Mouse (Mus musculus) brain, embryonic 14.5 days (tissue): Measurements from ENCODE around the gene Itga9. TPM values are rescaled to one million over a fixed set of nuclear protein-coding genes. Genes with fewer than 3 reads are reported as not detected.

Experiments
- DNase-seq: peaks from one replicate; pipeline ENCODE4 v3.0.0-alpha.2; 2011; ENCODE audit warnings: low read depth
- CTCF ChIP-seq: fragments of 200-500 bp; IDR thresholded peaks from 2 replicates; pipeline ENCODE4 v1.5.1; 2012; ENCODE audit warnings: inconsistent platforms, mild to moderate bottlenecking, moderate library complexity, borderline replicate concordance; ENCODE audit not compliant: insufficient read depth, insufficient read length; ENCODE audit errors: extremely low read depth
- POLR2A ChIP-seq: fragments of 200-500 bp; IDR thresholded peaks from 2 replicates; pipeline ENCODE4 v1.6.1; 2012; ENCODE audit warnings: mild to moderate bottlenecking, inconsistent platforms, borderline replicate concordance; ENCODE audit not compliant: poor library complexity, insufficient read depth, insufficient read length, severe bottlenecking; ENCODE audit errors: extremely low read depth
- polyA plus RNA-seq: library from polyadenylated mRNA; depleted of rRNA; stranded (reverse); fragments of >200 nt; gene quantifications from 2 replicates; pipeline ENCODE4 v1.2.3, GENCODE M21; 2012

Itga9 gene
- polyA plus RNA-seq, 1 experiment = 3.0 TPM

DNA sequence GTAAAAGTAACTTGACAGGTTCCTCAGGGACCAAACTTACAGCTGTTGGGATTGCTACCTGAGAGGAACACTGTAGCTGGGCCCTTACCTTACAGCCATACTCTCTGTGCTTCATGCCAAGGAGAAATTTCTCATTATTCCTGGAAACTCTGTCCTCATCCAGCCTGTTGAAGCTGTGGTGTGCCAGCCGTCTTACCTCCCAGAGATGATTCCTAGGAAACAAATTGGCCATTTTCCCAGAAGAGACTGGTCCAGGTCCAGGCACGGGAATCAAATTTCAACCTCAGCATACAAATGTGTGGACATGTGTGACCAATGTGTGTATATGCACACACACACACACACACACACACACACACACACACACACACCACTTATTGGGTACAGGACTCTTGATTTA, 172.1 kb downstream of the Itga9 start:
- peak; percentile 68 for DNase-seq
- no peak for TF ChIP-seq CTCF

DNA sequence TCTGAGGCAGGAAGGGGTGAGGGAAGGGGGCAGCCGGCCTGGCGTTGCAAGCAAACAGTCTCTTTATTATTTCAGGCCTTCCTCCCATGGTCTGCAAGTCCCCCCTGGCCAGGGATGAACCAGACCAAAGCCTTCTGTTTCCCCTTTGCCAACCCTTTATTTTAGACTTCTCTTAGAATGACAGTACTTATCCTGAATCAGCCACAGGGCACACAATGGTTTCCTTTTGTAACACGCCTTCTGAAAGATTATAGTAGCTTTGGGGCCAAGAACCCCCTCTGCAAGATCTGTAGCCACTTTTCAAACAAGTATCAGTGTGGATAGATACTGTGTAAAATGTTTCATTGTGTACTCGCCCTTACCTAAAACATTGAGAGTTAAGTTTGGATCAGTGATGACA, 178.1 kb downstream of the Itga9 start:
- DNase-seq = peak; percentile 42
- TF ChIP-seq POLR2A (no peak), CTCF (no peak)

DNA sequence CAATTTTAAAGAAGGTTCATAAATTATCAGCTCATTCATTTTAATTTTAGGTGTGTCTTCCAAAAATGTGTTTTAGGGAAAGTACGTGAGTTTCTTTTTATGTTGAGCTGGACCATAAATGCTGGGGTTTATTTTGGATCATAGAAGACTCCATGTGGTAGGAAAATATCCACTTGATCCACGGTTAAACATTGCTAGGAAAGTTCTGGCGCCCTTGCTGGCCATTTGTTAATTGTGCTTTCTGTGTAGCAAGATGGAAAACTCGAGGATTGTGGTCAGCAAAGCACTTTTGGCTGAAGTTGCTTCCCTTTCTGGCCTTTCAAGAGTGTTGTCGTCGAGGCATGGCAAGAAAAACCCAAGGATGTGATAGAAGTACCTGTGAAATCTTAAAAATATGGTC, 179.3 kb downstream of the Itga9 start:
- TF ChIP-seq POLR2A (no peak), CTCF (no peak)
- DNase-seq = no peak

DNA sequence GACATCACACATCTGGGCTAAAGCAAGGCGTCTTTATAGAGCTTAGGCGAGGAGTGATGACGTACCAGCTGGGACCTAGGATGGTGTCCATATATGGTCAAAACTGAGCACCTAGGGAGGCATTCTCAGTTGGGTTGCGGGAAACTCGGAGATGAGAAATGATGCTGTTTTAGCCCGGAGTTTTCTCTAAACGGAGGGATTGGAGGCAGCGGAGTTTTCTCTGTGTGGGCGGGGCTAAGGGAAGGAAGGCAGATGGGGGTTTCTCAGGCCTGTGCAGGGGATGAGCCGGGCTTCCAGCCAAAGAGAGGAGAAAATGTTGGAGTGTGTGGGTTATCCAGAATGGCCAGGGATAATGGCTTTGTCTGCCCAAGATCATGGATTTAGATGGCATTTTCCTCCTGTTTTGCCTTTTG, 182.4 kb downstream of the Itga9 start:
- no peak for TF ChIP-seq POLR2A
- no peak for TF ChIP-seq CTCF
- DNase-seq = peak; percentile 53

DNA sequence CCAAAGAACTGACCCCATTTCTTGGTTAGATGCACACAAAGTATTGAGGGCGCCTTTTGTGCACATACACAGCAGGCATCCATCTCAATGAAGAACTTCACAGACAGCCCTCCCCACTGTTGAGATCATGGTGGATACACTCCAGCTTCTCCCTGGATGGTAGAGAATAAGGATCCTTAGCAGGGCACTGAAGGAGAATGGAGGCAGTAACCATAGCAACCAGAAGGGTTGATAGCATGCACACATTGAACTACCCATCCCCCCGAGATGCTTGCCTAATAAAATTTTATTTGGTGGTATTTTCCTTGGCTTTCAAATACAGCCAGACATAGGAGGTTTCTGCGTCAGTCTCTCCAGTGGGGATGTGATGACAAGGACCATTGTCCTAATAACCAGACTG, 184.7 kb downstream of the Itga9 start:
- DNase-seq = peak; percentile 77
- TF ChIP-seq CTCF (no peak), POLR2A (no peak)

DNA sequence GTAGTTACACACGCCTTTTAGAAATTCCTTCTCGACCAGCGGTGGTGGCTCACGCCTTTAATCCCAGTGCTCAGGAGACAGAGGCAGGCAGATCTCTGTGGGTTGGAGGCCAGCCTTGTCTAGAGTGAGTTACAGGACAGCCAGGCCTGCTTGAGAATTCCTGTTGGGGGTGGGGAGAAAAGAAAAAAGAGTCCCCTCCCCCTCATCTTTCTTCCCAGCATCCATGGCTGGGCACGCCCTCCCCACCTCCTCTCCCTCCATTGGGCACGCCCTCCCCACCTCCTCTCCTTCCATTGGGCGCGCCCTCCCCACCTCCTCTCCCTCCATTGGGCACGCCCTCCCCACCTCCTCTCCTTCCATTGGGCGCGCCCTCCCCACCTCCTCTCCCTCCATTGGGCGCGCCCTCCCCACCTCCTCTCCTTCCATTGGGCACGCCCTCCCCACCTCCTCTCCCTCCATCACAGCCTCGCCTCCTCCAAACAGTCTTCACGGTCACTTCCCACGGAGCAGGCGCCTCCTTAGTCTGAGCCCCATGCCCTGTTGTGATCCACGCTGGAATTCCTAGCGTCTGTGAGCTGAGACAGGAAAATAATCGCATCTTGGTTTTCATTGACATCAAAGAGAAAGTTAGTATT, 186.8 kb downstream of the Itga9 start:
- DNase-seq = no peak
- TF ChIP-seq POLR2A = no peak
- TF ChIP-seq CTCF = no peak

DNA sequence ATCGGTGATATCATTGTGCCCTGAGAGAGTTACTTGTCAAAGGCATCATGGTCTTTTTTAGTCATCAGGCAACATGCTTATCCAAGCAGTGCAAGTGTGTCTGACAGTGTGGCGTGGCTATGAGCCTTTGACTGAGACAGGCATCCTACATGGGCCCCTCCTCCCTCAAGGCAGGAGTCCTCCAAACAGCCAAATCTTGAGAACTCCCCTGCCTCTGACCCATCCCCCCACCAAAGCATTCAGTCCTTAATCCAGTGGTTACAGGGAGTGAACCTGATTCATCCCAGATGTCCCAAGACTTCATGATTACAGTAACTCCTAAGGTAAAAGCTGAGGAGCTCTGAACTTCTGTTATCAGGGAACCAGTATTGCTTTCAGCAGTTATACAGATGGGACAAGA, 188.2 kb downstream of the Itga9 start:
- no peak for TF ChIP-seq POLR2A
- no peak for TF ChIP-seq CTCF
- no peak for DNase-seq

DNA sequence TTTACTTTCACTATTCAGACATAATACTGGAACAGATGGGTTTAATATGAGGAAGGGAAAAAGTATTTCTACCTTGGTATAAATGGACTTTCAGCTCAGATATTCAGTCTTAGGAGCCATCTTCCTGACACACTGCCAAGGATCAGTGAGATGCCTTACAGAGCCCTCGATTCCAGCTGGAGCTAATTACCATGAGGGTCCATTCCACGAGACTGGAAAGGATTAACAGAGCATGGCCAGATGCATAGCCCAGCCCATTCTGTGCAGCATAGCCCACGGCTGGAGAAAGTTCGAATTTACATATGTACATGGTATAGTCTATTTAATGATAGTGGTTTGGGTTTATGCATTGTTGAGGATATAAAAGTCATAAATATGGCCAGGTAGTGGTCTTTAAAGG, 188.8 kb downstream of the Itga9 start:
- TF ChIP-seq CTCF (no peak), POLR2A (no peak)
- peak; percentile 31 for DNase-seq

DNA sequence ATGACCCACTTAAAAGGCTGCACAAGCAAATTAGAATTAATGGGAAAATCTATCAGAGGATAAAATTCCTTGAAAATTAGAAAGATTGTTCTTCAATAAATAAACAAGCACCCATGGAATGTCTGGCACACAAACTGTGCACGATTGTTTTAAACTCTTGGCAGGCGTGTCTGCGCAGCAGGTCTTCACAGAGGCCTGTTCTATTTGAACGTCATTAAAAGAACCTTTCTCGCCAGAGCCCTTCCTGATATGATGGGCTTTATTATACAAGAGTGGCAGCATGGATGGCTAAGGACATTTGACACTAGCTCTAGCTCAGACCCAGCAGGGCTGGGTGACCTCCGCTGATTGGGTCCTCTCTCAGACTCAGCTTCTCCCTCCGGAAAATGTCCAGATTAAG, 192.6 kb downstream of the Itga9 start:
- peak; percentile 77 for DNase-seq
- TF ChIP-seq CTCF = no peak
- TF ChIP-seq POLR2A = no peak

DNA sequence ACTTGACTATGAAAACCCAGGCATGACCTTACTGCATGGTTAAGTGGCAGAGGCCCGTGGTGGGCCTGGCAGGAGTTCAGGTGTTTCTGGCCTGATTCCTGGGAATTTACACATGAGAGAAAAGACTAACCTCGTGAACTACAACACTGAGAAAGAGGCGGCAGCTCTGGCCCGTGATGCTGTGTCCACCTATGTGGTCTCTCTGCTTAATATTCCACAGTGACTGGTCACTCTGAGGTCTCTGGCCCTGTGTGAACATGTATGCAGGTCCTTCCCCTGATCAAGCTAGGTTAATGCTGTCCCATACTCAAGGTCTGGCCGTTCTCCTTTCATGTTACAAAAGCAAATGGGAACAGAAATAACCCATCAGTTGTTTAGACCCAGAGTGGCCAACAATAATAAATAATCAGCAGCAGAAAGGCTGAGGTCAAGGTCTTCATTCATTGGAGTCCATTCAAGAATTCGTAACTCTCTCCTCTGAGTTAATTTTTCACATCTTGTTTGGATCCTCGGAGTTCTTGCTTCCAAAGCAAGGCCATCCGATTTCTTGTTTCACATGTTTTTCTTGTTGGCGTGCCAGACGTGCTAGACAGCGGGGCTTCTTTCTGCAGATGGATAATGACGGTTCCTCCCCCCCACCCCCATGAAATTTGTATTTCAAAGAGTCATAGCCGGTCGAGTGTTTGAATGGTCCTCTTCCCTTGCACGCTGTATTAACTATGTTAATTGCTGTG, 194.9 kb downstream of the Itga9 start:
- no peak for TF ChIP-seq POLR2A
- no peak for TF ChIP-seq CTCF
- DNase-seq = peak; percentile 64

DNA sequence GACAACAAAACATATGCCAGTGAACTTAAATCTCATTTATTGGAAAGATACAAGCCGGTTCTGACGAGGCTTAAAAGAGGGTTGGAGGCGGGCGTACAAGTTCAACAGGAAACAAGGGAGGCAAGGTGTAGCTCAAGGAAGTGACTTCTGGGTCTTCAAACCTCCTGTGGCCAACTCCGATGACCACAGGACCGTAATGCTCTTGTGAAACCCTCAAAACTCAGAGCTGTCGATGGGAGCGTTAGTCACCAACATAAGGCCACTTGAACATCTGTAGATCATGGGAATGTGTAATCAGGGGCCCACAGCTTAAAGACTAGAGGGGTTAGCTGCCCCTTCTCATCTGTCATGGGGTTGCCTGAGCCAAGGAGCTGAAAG, 195.4 kb downstream of the Itga9 start:
- no peak for DNase-seq
- TF ChIP-seq POLR2A = no peak
- TF ChIP-seq CTCF = no peak

DNA sequence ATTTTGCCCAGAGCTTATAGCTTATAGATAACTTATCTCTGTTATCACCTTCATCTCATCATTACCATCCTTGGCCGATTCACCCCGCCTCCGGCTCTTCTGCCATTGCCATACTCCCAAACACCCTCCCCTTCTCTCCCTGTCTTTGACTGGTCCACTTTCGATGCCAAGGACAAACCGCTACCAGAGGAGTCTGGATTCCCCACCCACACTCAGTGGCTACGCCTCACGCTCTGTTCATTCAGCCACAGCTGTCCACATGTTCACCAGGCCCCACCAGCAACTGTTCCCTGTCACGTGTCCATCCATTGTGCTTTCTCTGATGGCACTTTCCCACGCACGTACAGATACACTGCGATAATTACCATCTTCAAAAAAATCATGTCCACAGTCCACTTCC, 195.9 kb downstream of the Itga9 start:
- no peak for DNase-seq
- TF ChIP-seq POLR2A (no peak), CTCF (no peak)
